Mouse (Mus musculus) limb, embryonic 13.5 days (tissue): ENCODE data around the gene Podxl2. TPM values are rescaled to one million over a fixed set of nuclear protein-coding genes. Genes with fewer than 3 reads are reported as not detected.
A peak's percentile ranks its signal among the peaks of the same experiment; 100 is the strongest.

ENCODE experiments used
- ATAC-seq: fragments of 200-750 bp; cut with Nextera tagmentation; 2 replicates; pipeline ENCODE4 v1.8.0; 2017; ENCODE audit warnings: low read depth, moderate number of reproducible peaks, moderate TSS enrichment; ENCODE audit not compliant: low FRiP score
- H3K27ac ChIP-seq: fragments of 300-500 bp; sonication (generic); 2 replicates; pipeline ENCODE4 v1.5.1; 2015; ENCODE audit warnings: inconsistent platforms, mild to moderate bottlenecking, moderate library complexity
- H3K27me3 ChIP-seq: fragments of 300-500 bp; sonication (generic); 2 replicates; pipeline ENCODE4 v1.6.1; 2015; ENCODE audit warnings: mild to moderate bottlenecking, inconsistent platforms
- H3K36me3 ChIP-seq: fragments of 300-500 bp; sonication (generic); 2 replicates; pipeline ENCODE4 v1.6.1; 2015; ENCODE audit warnings: inconsistent platforms, mild to moderate bottlenecking, moderate library complexity
- H3K4me1 ChIP-seq: fragments of 300-500 bp; sonication (generic); 2 replicates; pipeline ENCODE4 v1.6.1; 2015; ENCODE audit warnings: inconsistent platforms
- H3K4me2 ChIP-seq: fragments of 300-500 bp; sonication (generic); replicated peaks from 2 replicates; pipeline ENCODE4 v1.6.1; 2015; ENCODE audit warnings: inconsistent platforms, mild to moderate bottlenecking, moderate library complexity
- H3K4me3 ChIP-seq: fragments of 300-500 bp; sonication (generic); 2 replicates; pipeline ENCODE4 v1.5.1; 2015; ENCODE audit warnings: moderate library complexity, mild to moderate bottlenecking, inconsistent platforms
- H3K9ac ChIP-seq: fragments of 300-500 bp; sonication (generic); 2 replicates; pipeline ENCODE4 v1.6.1; 2015; ENCODE audit warnings: mild to moderate bottlenecking, inconsistent platforms
- H3K9me3 ChIP-seq: fragments of 300-500 bp; sonication (generic); 2 replicates; pipeline ENCODE4 v1.6.1; 2016; ENCODE audit warnings: inconsistent platforms
- WGBS: fragments of 180-500 bp; shearing (Covaris S2); methylation state at CpG from one replicate; pipeline ENCODE4 v1.1.7; 2015; 5-methylcytosine and 5-hydroxymethylcytosine counted together
- polyA plus RNA-seq: library from polyadenylated mRNA; unstranded; fragments of >200 nt; fragmentation: Nextera tagmentation; extraction: Ambion mirVana; gene quantifications from 2 replicates; pipeline ENCODE4 v1.2.1, GENCODE M21; 2015

Gene Podxl2
- polyA plus RNA-seq, 1 experiment from 2014 or later = 108 TPM

- WGBS = 23% methylated on average over 8 of the region's 8 CpGs
- no peak overlapping the region for H3K9ac ChIP-seq
- no peak overlapping the region for H3K4me3 ChIP-seq
- H3K9me3 ChIP-seq = no peaks in the 10 kb centered on the region
- 0 out of 2 replicates have a peak, but pooled peaks have one; percentile 15 for ATAC-seq
- H3K27ac ChIP-seq = no peak overlapping the region
- peaks cover 11% of the 10 kb centered on the region for H3K4me1 ChIP-seq
- H3K36me3 ChIP-seq = peaks cover 16% of the 10 kb centered on the region
- H3K4me2 ChIP-seq = no peak overlapping the region
- H3K27me3 ChIP-seq = no peaks in the 10 kb centered on the region
These were observed 43.4 kb downstream of the Podxl2 start for GRCm38 (mm10) chr6:88831456-88831855.

- H3K27ac ChIP-seq = no peak overlapping the region
- no peak for ATAC-seq
- WGBS = 85% methylated on average over 6 of the region's 6 CpGs
These were observed 44.6 kb downstream of the Podxl2 start for GRCm38 (mm10) chr6:88830112-88830702.

DNA sequence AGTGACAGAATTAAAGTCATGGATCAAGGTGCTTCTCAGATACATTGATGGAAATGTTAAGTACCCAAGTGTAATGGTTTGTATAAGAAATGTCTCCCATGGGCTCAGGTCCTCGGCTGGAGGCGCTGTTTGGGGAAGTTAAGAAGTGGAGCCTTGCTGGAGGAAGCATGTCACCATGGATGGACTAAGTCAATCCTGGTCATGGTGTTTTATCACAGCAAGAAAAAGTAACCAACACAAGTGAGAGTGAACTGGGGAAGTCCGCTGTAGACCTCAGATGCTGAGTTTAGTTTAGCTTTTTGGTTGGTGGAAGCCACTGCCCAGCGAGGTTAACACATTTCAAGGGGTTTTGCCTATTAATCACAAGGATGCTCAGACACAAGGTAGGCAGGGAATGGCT lies 45.3 kb downstream of the Podxl2 start:
- H3K27ac ChIP-seq = no peak overlapping the region

More at GRCm38 (mm10) chr6:88830112-88830702, 44.6 kb downstream of the Podxl2 start:
- Histone ChIP-seq H3K36me3 (peaks cover 4% of the 10 kb centered on the region; the same call in 1 of the 2 replicates), H3K27me3 (no peaks in the 10 kb centered on the region), H3K4me3 (no peak overlapping the region), H3K4me1 (peaks cover 14% of the 10 kb centered on the region), H3K9me3 (no peaks in the 10 kb centered on the region), H3K4me2 (no peak overlapping the region), H3K9ac (no peak overlapping the region)

GRCm38 (mm10) chr6:88828206-88829009 lies 46.4 kb downstream of the Podxl2 start:
- Histone ChIP-seq H3K4me1 (peaks cover 14% of the 10 kb centered on the region), H3K4me3 (no peak overlapping the region), H3K9me3 (no peaks in the 10 kb centered on the region), H3K4me2 (no peak overlapping the region), H3K27ac (no peak overlapping the region), H3K9ac (no peak overlapping the region), H3K27me3 (no peaks in the 10 kb centered on the region), H3K36me3 (no peaks in the 10 kb centered on the region)
- whole genome bisulfite sequencing = 61% methylated on average over 15 of the region's 15 CpGs
- ATAC-seq = no peak

More for the DNA sequence above, 45.3 kb downstream of the Podxl2 start:
- WGBS = 85% methylated on average over 4 of the region's 4 CpGs
- Histone ChIP-seq H3K4me1 (peaks cover 14% of the 10 kb centered on the region), H3K27me3 (no peaks in the 10 kb centered on the region), H3K9ac (no peak overlapping the region), H3K36me3 (no peaks in the 10 kb centered on the region), H3K4me3 (no peak overlapping the region), H3K9me3 (no peaks in the 10 kb centered on the region), H3K4me2 (no peak overlapping the region)
- no peak for ATAC-seq

DNA sequence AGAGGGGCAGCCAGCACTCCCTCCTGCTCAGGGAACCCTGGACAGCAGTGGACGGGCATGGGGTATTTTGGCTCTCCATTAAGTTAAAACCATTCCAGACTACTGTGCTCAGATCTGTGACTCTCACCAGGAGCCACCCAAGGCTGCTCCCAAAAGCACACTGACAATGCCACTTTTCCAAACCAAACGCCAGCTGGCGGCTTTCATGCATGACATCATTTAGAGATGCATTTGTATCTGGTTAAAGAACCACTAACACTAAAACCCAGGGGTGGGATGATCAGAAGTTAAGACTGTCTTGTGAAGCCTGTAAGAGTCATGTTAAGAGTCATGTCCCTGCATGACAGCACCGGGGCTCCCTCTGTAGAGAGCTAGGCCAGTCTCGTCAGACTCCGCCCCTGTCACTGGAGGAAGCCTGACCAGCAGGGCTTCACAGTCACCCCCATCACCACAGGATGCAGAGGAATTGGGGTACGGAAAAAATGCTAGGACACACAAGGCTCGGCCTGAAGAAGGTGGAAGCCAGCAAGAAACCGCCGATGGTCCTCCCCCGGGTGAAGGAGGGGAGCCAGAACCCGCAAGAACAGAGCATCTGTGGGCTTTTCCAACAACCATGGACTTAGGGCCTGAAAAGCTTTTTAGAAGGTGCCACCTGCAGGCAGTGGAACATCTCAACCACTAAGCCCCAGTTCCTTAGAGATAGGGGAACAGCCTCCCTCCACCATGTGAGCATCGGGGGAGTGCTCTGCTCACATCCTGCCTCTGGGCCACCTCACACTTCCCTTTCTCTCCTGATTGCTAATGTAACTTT lies 47.2 kb downstream of the Podxl2 start:
- no peak overlapping the region for H3K27ac ChIP-seq
- WGBS = 62% methylated on average over 13 of the region's 13 CpGs
- no peak for ATAC-seq

GRCm38 (mm10) chr6:88826965-88827364 lies 47.9 kb downstream of the Podxl2 start:
- H3K4me2 ChIP-seq = no peak overlapping the region
- no peak overlapping the region for H3K4me3 ChIP-seq
- no peak overlapping the region for H3K27ac ChIP-seq
- no peak; the same call in 1 of the 2 replicates for ATAC-seq
- no peaks in the 10 kb centered on the region for H3K36me3 ChIP-seq
- H3K27me3 ChIP-seq = no peaks in the 10 kb centered on the region
- H3K9me3 ChIP-seq = no peaks in the 10 kb centered on the region
- 62% methylated on average over 3 of the region's 3 CpGs for WGBS
- H3K9ac ChIP-seq = no peak overlapping the region
- H3K4me1 ChIP-seq = peaks cover 14% of the 10 kb centered on the region

More for the DNA sequence above, 47.2 kb downstream of the Podxl2 start:
- no peaks in the 10 kb centered on the region for H3K27me3 ChIP-seq
- no peaks in the 10 kb centered on the region for H3K9me3 ChIP-seq
- H3K4me2 ChIP-seq = no peak overlapping the region
- H3K4me3 ChIP-seq = no peak overlapping the region
- H3K4me1 ChIP-seq = peaks cover 14% of the 10 kb centered on the region
- no peaks in the 10 kb centered on the region for H3K36me3 ChIP-seq
- H3K9ac ChIP-seq = no peak overlapping the region

- peak; percentile 53 for ATAC-seq
- Histone ChIP-seq H3K27me3 (no peaks in the 10 kb centered on the region), H3K9ac (no peak overlapping the region), H3K27ac (no peak overlapping the region), H3K4me2 (no peak overlapping the region), H3K4me1 (peaks cover 14% of the 10 kb centered on the region), H3K9me3 (no peaks in the 10 kb centered on the region), H3K36me3 (no peaks in the 10 kb centered on the region), H3K4me3 (no peak overlapping the region)
- WGBS = 19% methylated on average over 6 of the region's 6 CpGs
These were observed 48.3 kb downstream of the Podxl2 start for GRCm38 (mm10) chr6:88826545-88826944.

GRCm38 (mm10) chr6:88826088-88826487 lies 48.8 kb downstream of the Podxl2 start:
- no peak for ATAC-seq
- WGBS = 43% methylated on average over 3 of the region's 3 CpGs

GRCm38 (mm10) chr6:88824183-88824582 lies 50.7 kb downstream of the Podxl2 start:
- Histone ChIP-seq H3K4me3 (no peak overlapping the region), H3K4me1 (peaks cover 11% of the 10 kb centered on the region), H3K27me3 (no peaks in the 10 kb centered on the region), H3K9me3 (no peaks in the 10 kb centered on the region), H3K36me3 (no peaks in the 10 kb centered on the region), H3K4me2 (no peak overlapping the region), H3K9ac (no peak overlapping the region), H3K27ac (no peak overlapping the region)
- no peak for ATAC-seq
- 66% methylated on average over 7 of the region's 7 CpGs for WGBS

More at GRCm38 (mm10) chr6:88826088-88826487, 48.8 kb downstream of the Podxl2 start:
- no peaks in the 10 kb centered on the region for H3K27me3 ChIP-seq
- H3K36me3 ChIP-seq = no peaks in the 10 kb centered on the region
- no peaks in the 10 kb centered on the region for H3K9me3 ChIP-seq
- no peak overlapping the region for H3K27ac ChIP-seq
- no peak overlapping the region for H3K4me3 ChIP-seq
- H3K4me1 ChIP-seq = peaks cover 11% of the 10 kb centered on the region
- H3K4me2 ChIP-seq = no peak overlapping the region
- no peak overlapping the region for H3K9ac ChIP-seq

DNA sequence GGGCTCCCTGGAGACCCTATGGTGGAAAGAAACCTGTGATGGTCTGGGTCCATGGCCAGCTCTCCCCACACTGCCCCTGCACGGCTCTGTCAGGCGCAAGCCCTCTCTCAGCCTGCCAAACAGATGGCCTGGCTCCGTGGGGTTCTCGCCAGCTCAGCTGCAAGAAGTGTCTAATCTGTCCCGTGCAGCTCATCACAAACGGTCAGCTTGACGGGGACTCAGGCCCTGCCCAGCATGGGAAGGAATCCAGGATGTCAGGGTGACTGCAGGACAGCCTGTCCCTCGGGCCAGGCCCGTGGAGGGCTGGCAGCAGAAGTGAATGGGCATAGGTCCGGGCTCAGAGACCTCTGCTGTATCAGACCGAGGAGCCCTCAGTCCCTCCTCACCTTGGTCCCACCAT lies 52.9 kb downstream of the Podxl2 start:
- H3K9me3 ChIP-seq = no peaks in the 10 kb centered on the region
- H3K4me3 ChIP-seq = no peak overlapping the region
- H3K4me1 ChIP-seq = peaks cover 7% of the 10 kb centered on the region
- no peaks in the 10 kb centered on the region for H3K36me3 ChIP-seq
- H3K27ac ChIP-seq = no peak overlapping the region
- H3K9ac ChIP-seq = no peak overlapping the region
- no peaks in the 10 kb centered on the region for H3K27me3 ChIP-seq
- 72% methylated on average over 11 of the region's 11 CpGs for WGBS
- no peak overlapping the region for H3K4me2 ChIP-seq
- ATAC-seq = no peak

- Histone ChIP-seq H3K9ac (no peak overlapping the region), H3K4me1 (peaks cover 1% of the 10 kb centered on the region; the same call in 1 of the 2 replicates), H3K9me3 (no peaks in the 10 kb centered on the region), H3K27ac (no peak overlapping the region), H3K36me3 (no peaks in the 10 kb centered on the region), H3K4me3 (no peak overlapping the region), H3K27me3 (no peaks in the 10 kb centered on the region), H3K4me2 (no peak overlapping the region)
- WGBS = 92% methylated on average over 6 of the region's 6 CpGs
- ATAC-seq = no peak
These were observed 53.5 kb downstream of the Podxl2 start for GRCm38 (mm10) chr6:88821294-88821693.

DNA sequence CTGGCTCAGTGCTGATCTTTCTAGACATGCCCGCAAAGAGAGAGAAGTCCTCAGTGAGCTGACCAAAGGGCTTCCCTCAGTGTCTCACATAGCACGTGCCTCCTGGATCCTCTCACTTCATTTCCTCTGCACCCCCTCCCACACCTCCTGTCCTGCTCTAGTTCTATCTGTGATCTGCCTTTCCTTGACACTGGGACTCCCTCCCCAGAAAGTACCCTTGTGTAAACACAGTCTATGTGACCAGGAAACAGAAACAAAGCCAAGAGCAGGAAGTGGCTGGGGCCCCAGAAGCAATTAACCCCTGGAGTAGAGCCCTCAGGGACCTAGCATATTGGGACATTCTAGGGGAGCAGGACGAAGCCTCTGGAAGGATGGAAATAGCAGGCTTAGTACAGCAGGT lies 54.0 kb downstream of the Podxl2 start:
- no peak overlapping the region for H3K27ac ChIP-seq
- no peaks in the 10 kb centered on the region for H3K9me3 ChIP-seq
- no peaks in the 10 kb centered on the region for H3K4me1 ChIP-seq
- WGBS = 35% methylated on average over 3 of the region's 3 CpGs
- no peak overlapping the region for H3K4me2 ChIP-seq
- H3K36me3 ChIP-seq = no peaks in the 10 kb centered on the region
- ATAC-seq = no peak
- no peaks in the 10 kb centered on the region for H3K27me3 ChIP-seq
- no peak overlapping the region for H3K9ac ChIP-seq
- no peak overlapping the region for H3K4me3 ChIP-seq
